Mouse (Mus musculus): ENCODE measurements around the gene Tmem81.

GRCm38 (mm10) chr1:132471499-132471898, 34.5 kb upstream of the Tmem81 start:
- TF ChIP-seq MYOD1 (IDR thresholded peaks at IDR 0.05; ENCODE audit: control insufficient read depth in 1 of 3, insufficient read length in 2 of 3, low read depth in 2 of 3), result no peak
- no peak for TF ChIP-seq E2F4 (IDR thresholded peaks at IDR 0.05; ENCODE audit: insufficient read depth)
- TF ChIP-seq POLR2A (IDR thresholded peaks at IDR 0.05; ENCODE audit: insufficient read length, low read depth), result no peak
